Comparison of ENCODE assay signal across 7 mouse cellular contexts in genomic region chr9:31331906-31332305, GRCm38 (mm10). TPM values are rescaled to one million over a fixed set of nuclear protein-coding genes. Genes with fewer than 3 reads are reported as not detected.
DNase-seq lines count a peak whose midpoint lies in the region; ATAC-seq and TF ChIP-seq lines count a peak whose summit lies in the region.

No protein-coding gene starts in this region.

- no peak overlapping the region for H3K27ac ChIP-seq in hindbrain, postnatal 0 days
- H3K27ac ChIP-seq in hindbrain, embryonic 12.5 days = no peak overlapping the region
- no peak overlapping the region for H3K27ac ChIP-seq in MEL (ENCODE audit: control insufficient read depth, low read depth, low read length)
- peak overlapping the region; percentile 57; the same call in 1 of the 2 replicates for H3K27ac ChIP-seq in cortical plate, adult 2 months (ENCODE audit: insufficient read depth, low read length)

- no peak overlapping the region for H3K4me3 ChIP-seq in hindbrain, postnatal 0 days (ENCODE audit: low read length)
- H3K4me3 ChIP-seq in hindbrain, embryonic 12.5 days = no peak overlapping the region
- no peak overlapping the region for H3K4me3 ChIP-seq in MEL (ENCODE audit: control insufficient read depth in 1 of 2, insufficient read depth in 1 of 2, low read depth in 2 of 2, low read length in 2 of 2)
- no peak overlapping the region for H3K4me3 ChIP-seq in cortical plate, adult 2 months (ENCODE audit: insufficient read depth, low read length)

- TF ChIP-seq POLR2A in MEL (IDR thresholded peaks at IDR 0.05; ENCODE audit: control insufficient read depth in 1 of 2, insufficient read depth in 1 of 2, low read depth in 1 of 2, low read length in 2 of 2, poor library complexity in 1 of 2) = no peak
- no peak for TF ChIP-seq POLR2A in cortical plate, adult 2 months (IDR thresholded peaks at IDR 0.05; ENCODE audit: extremely low read depth, insufficient read depth, low read length)

- H3K79me2 ChIP-seq in MEL (ENCODE audit: control insufficient read depth, insufficient read depth, low read length, poor library complexity) = no peaks in the 10 kb centered on the region

- TF ChIP-seq CTCF in hindbrain, postnatal 0 days (IDR thresholded peaks at IDR 0.05; ENCODE audit: low read depth) = peak; percentile 70
- TF ChIP-seq CTCF in MEL (IDR thresholded peaks at IDR 0.05 in 2 of 3, conservative IDR thresholded peaks at IDR 0.05 in 1 of 3; ENCODE audit: control insufficient read depth in 1 of 3, insufficient read depth in 1 of 3, low read depth in 2 of 3, low read length in 3 of 3, poor library complexity in 1 of 3, severe bottlenecking in 1 of 3) = peak in 2 of 3 experiments; percentile 19 to 62; a peak in 2 of 6 replicates
- peak; percentile 36 for TF ChIP-seq CTCF in cortical plate, adult 2 months (IDR thresholded peaks at IDR 0.05; ENCODE audit: extremely low read depth, insufficient read depth, low read length)

- TF ChIP-seq RAD21 in MEL (IDR thresholded peaks at IDR 0.05; ENCODE audit: low read depth, low read length) = peak; percentile 32

- H3K9me3 ChIP-seq in hindbrain, postnatal 0 days (ENCODE audit: low read length) = no peaks in the 10 kb centered on the region
- H3K9me3 ChIP-seq in hindbrain, embryonic 12.5 days (replicated peaks) = no peaks in the 10 kb centered on the region
- no peaks in the 10 kb centered on the region for H3K9me3 ChIP-seq in MEL (replicated peaks; ENCODE audit: insufficient read depth, low read length)

- peak; percentile 67 for DNase-seq in hindbrain, postnatal 0 days (ENCODE audit: low spot score)
- peak; percentile 58 for DNase-seq in MEL (ENCODE audit: low read depth, low spot score)
- DNase-seq in urinary bladder, postnatal 36 days (ENCODE audit: low spot score in 2 of 2) = no peak
- DNase-seq in urinary bladder, postnatal 14 days (ENCODE audit: low spot score) = no peak

- ATAC-seq in hindbrain, postnatal 0 days = peak; percentile 73; the same call in 1 of the 2 replicates
- ATAC-seq in hindbrain, embryonic 12.5 days (ENCODE audit: low FRiP score) = no peak
- ATAC-seq in megakaryocyte progenitor cell, adult 5-6 weeks (replicated peaks; ENCODE audit: poor library complexity) = peak; percentile 97

- no peak overlapping the region for H3K9ac ChIP-seq in hindbrain, postnatal 0 days (replicated peaks; ENCODE audit: low read length)
- no peak overlapping the region for H3K9ac ChIP-seq in hindbrain, embryonic 12.5 days
- H3K9ac ChIP-seq in MEL (ENCODE audit: control insufficient read depth, low read depth, low read length, poor library complexity, severe bottlenecking) = no peak overlapping the region

- no peaks in the 10 kb centered on the region for H3K27me3 ChIP-seq in hindbrain, postnatal 0 days (ENCODE audit: insufficient read depth, low read length)
- no peaks in the 10 kb centered on the region for H3K27me3 ChIP-seq in hindbrain, embryonic 12.5 days
- no peaks in the 10 kb centered on the region for H3K27me3 ChIP-seq in MEL (ENCODE audit: control insufficient read depth in 1 of 2, insufficient read depth in 2 of 2, low read length in 2 of 2)

- no peaks in the 10 kb centered on the region for H3K36me3 ChIP-seq in hindbrain, postnatal 0 days (ENCODE audit: insufficient read depth, low read length)
- peaks cover 28% of the 10 kb centered on the region for H3K36me3 ChIP-seq in hindbrain, embryonic 12.5 days
- no peaks in the 10 kb centered on the region; a peak in 1 of 4 replicates for H3K36me3 ChIP-seq in MEL (ENCODE audit: control insufficient read depth in 1 of 2, insufficient read depth in 2 of 2, low read length in 2 of 2)

- H3K4me2 ChIP-seq in hindbrain, postnatal 0 days (ENCODE audit: low read depth, low read length) = no peak overlapping the region
- H3K4me2 ChIP-seq in hindbrain, embryonic 12.5 days (replicated peaks) = no peak overlapping the region

- no peaks in the 10 kb centered on the region for H3K4me1 ChIP-seq in hindbrain, postnatal 0 days (ENCODE audit: insufficient read depth, low read length)
- no peaks in the 10 kb centered on the region for H3K4me1 ChIP-seq in hindbrain, embryonic 12.5 days
- peaks cover 0 to 7% of the 10 kb centered on the region in 2 experiments; a peak in 1 of 4 replicates for H3K4me1 ChIP-seq in MEL (ENCODE audit: control insufficient read depth in 1 of 2, insufficient read depth in 2 of 2, low read length in 2 of 2)
- peaks cover 3% of the 10 kb centered on the region; the same call in 1 of the 2 replicates for H3K4me1 ChIP-seq in cortical plate, adult 2 months (ENCODE audit: control insufficient read depth, insufficient read depth, low read length)

- 64% methylated on average over 3 of the region's 3 CpGs for WGBS in hindbrain, postnatal 0 days
- 75% methylated on average over 3 of the region's 3 CpGs for WGBS in hindbrain, embryonic 12.5 days

- TF ChIP-seq EP300 in MEL (IDR thresholded peaks at IDR 0.05; ENCODE audit: low read depth in 1 of 2, low read length in 2 of 2) = no peak

TF ChIP-seq in MEL, 35 proteins besides CTCF, POLR2A, EP300 and RAD21:
- no peak for TF ChIP-seq E2F4 (IDR thresholded peaks at IDR 0.05; ENCODE audit: borderline replicate concordance, low read depth, low read length)
- peak; percentile 57 for TF ChIP-seq SMC3 (IDR thresholded peaks at IDR 0.05; ENCODE audit: low read depth, low read length)

RNA-seq across cellular contexts. Expression of gene Prdm10, which starts 51.6 kb away (rescaled TPM):
- 12.8 and 13.9 TPM in 2 replicates for total RNA-seq in hindbrain, postnatal 0 days (2014; rRNA removed)
- 4.2 and 4.8 TPM in 2 replicates for polyA plus RNA-seq in hindbrain, postnatal 0 days (2015; fragmentation: Nextera tagmentation; extraction: Ambion mirVana)
- 8.7 and 9.1 TPM in 2 replicates for polyA plus RNA-seq in hindbrain, embryonic 12.5 days (2016; fragmentation: Nextera tagmentation; extraction: Ambion mirVana)
- total RNA-seq in MEL (2012; rRNA removed) = 3.4 and 4.9 TPM in 2 replicates
- 1 to 10 TPM in 1 of 2 experiments, not detected in 1; 8.7 TPM for polyA plus RNA-seq in MEL (2012; ENCODE audit: insufficient read depth in 1 of 2, insufficient read length in 2 of 2, low read depth in 1 of 2, low replicate concordance in 2 of 2, missing spikeins in 1 of 2)
- 18.1 and 19.0 TPM in 2 replicates for polyA plus RNA-seq in cortical plate, adult 2 months (2012; rRNA removed)
- 8.9 and 11.7 TPM in 2 replicates for total RNA-seq in megakaryocyte progenitor cell, adult 5-6 weeks (2015)
- 9.2 and 10.6 TPM in 2 replicates for total RNA-seq in megakaryocyte progenitor cell, adult 5-6 weeks (2017)

RNA-seq across cellular contexts. Expression of gene Nfrkb, which starts 54.1 kb away (rescaled TPM):
- 39.1 and 41.3 TPM in 2 replicates for total RNA-seq in hindbrain, postnatal 0 days (2014; rRNA removed)
- polyA plus RNA-seq in hindbrain, postnatal 0 days (2015; fragmentation: Nextera tagmentation; extraction: Ambion mirVana) = 23.2 and 24.1 TPM in 2 replicates
- polyA plus RNA-seq in hindbrain, embryonic 12.5 days (2016; fragmentation: Nextera tagmentation; extraction: Ambion mirVana) = 28.2 and 29.1 TPM in 2 replicates
- total RNA-seq in MEL (2012; rRNA removed) = 20.3 and 21.3 TPM in 2 replicates
- 10 to 100 TPM; 33.8 to 54.1 TPM for polyA plus RNA-seq in MEL (2012; ENCODE audit: insufficient read depth in 1 of 2, insufficient read length in 2 of 2, low read depth in 1 of 2, low replicate concordance in 2 of 2, missing spikeins in 1 of 2)
- polyA plus RNA-seq in cortical plate, adult 2 months (2012; rRNA removed) = 26.9 and 28.4 TPM in 2 replicates
- 10.8 and 22.7 TPM in 2 replicates for total RNA-seq in megakaryocyte progenitor cell, adult 5-6 weeks (2015)
- total RNA-seq in megakaryocyte progenitor cell, adult 5-6 weeks (2017) = 18.5 and 24.5 TPM in 2 replicates

Comparison
In these comparisons a context has a peak if more than half of its experiments do, and no peak if none do; other contexts are left out.
1. DNase-seq: peak in hindbrain, postnatal 0 days (single experiment) and MEL (single experiment); none in urinary bladder, postnatal 36 days (0 of 2) and urinary bladder, postnatal 14 days (single experiment).
2. Peak in every context shown above with its lines, with median percentiles within 50 percentile points of each other: CTCF ChIP-seq.